Mouse (Mus musculus) CH12.LX (cell line): ENCODE measurements at regions not wholly inside any gene's neighbourhood (a gene's known extent, or its start where the extent isn't known, plus 50 kb on each side); places are given as distances from the start of the nearest gene placed in this dataset.

ENCODE experiments used
- CTCF ChIP-seq, 2 experiments: IDR thresholded peaks in 1 of 2; conservative IDR thresholded peaks in 1 of 2; 2 replicates each; pipeline ENCODE4 v1.5.1; 2011 to 2012; ENCODE audit warnings: low read depth in 2 of 2, low read length in 2 of 2, improper control_type of control experiment in 1 of 2, inconsistent platforms in 1 of 2, mild to moderate bottlenecking in 1 of 2, moderate library complexity in 1 of 2
- EP300 ChIP-seq: IDR thresholded peaks from 2 replicates; pipeline ENCODE4 v1.6.1; 2011; ENCODE audit warnings: low read length, improper control_type of control experiment
- KAT2A ChIP-seq: IDR thresholded peaks from 2 replicates; pipeline ENCODE4 v1.6.1; 2012; ENCODE audit warnings: low read length, improper control_type of control experiment, inconsistent platforms; ENCODE audit not compliant: insufficient replicate concordance
- MAX ChIP-seq: IDR thresholded peaks from 2 replicates; pipeline ENCODE4 v1.6.1; 2011; ENCODE audit warnings: low read length, improper control_type of control experiment
- NELFE ChIP-seq: IDR thresholded peaks from 2 replicates; pipeline ENCODE4 v1.6.1; 2011; ENCODE audit warnings: low read depth, low read length, improper control_type of control experiment
- POLR2A ChIP-seq: IDR thresholded peaks from 2 replicates; pipeline ENCODE4 v1.6.1; 2011; ENCODE audit warnings: low read depth, mild to moderate bottlenecking, improper control_type of control experiment, low read length
- RCOR1 ChIP-seq: conservative IDR thresholded peaks from 2 replicates; pipeline ENCODE4 v1.6.1; 2012; ENCODE audit warnings: low read depth, mild to moderate bottlenecking, inconsistent platforms, low read length, improper control_type of control experiment
- TCF12 ChIP-seq: IDR thresholded peaks from 2 replicates; pipeline ENCODE4 v1.6.1; 2014; ENCODE audit warnings: low read depth, mild to moderate bottlenecking, inconsistent platforms, low read length, improper control_type of control experiment
- USF2 ChIP-seq: conservative IDR thresholded peaks from 2 replicates; pipeline ENCODE4 v1.6.1; 2011; ENCODE audit warnings: low read depth, low read length, improper control_type of control experiment

DNA sequence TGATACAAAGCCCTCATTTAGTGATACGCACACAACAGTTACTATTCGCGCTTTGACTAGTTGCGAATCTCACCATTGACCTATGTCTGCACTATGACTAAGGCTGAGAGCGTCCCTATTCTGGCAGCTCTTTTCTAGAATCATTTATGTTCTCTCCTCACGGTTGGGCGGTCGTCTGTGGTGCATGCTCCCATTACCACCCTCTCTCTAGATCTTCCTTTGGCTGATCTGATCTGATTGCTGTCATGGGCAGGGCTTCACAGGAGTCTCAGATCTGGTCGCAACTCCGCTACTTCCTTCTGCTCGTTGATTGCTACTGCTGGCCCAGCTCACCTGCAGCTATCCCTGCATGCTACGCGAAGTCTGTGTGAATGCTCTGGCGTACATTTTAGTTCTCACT lies 239.2 kb upstream of the BC052040 start:
- no peak for TF ChIP-seq MAX
- TF ChIP-seq RCOR1: no peak
- TF ChIP-seq EP300: no peak
- TF ChIP-seq POLR2A: no peak
- no peak for TF ChIP-seq CTCF (conservative IDR thresholded peaks at IDR 0.05 in 1 of 2, IDR thresholded peaks at IDR 0.05 in 1 of 2; ENCODE audit: low read depth in 2 of 2, low read length in 2 of 2)
- no peak for TF ChIP-seq USF2
- no peak for TF ChIP-seq NELFE
- TF ChIP-seq KAT2A: no peak
- TF ChIP-seq TCF12: no peak
